Mouse (Mus musculus) CH12.LX (cell line): Measurements from ENCODE around the gene Fgf22. TPM values are rescaled to one million over a fixed set of nuclear protein-coding genes. Genes with fewer than 3 reads are reported as not detected.

ENCODE experiments used
- DNase-seq: peaks from one replicate; pipeline ENCODE4 v3.0.0-alpha.2; 2013; ENCODE audit errors: extremely low read depth
- H3K27ac ChIP-seq: 2 replicates; pipeline ENCODE4 v1.5.1; 2012; ENCODE audit warnings: low read depth, mild to moderate bottlenecking, control low read depth, moderate library complexity; ENCODE audit not compliant: insufficient read depth
- H3K27me3 ChIP-seq: replicated peaks from 2 replicates; pipeline ENCODE3; 2012; ENCODE audit warnings: inconsistent platforms
- H3K36me3 ChIP-seq, 2 experiments: replicated peaks in 1 of 2; 2 replicates each; pipeline versions ENCODE3 to v1.6.1; 2012; ENCODE audit warnings: inconsistent platforms in 1 of 2, low read length in 1 of 2, mild to moderate bottlenecking in 1 of 2, mixed read lengths in 1 of 2, moderate library complexity in 1 of 2; ENCODE audit not compliant: control insufficient read depth in 1 of 2, insufficient read depth in 1 of 2
- H3K4me1 ChIP-seq, 2 experiments: 2 replicates each; pipeline ENCODE4 v1.6.1; 2012; ENCODE audit warnings: inconsistent platforms in 1 of 2, moderate library complexity in 1 of 2; ENCODE audit not compliant: insufficient read depth in 2 of 2, control insufficient read depth in 1 of 2
- H3K4me2 ChIP-seq: 2 replicates; pipeline ENCODE4 v1.6.1; 2012; ENCODE audit warnings: low read depth, mild to moderate bottlenecking, control low read depth; ENCODE audit not compliant: poor library complexity, insufficient read depth, severe bottlenecking
- H3K4me3 ChIP-seq, 3 experiments: fragments of 150-350 bp in 1 of 3; sonication (generic) in 1 of 3; replicated peaks in 1 of 3; 2 replicates each; pipeline versions ENCODE3 to v1.5.1; 2011 to 2012; ENCODE audit warnings: low read depth in 2 of 3, low read length in 2 of 3, mild to moderate bottlenecking in 2 of 3, moderate library complexity in 2 of 3, control low read depth in 1 of 3, improper control_type of control experiment in 1 of 3, inconsistent platforms in 1 of 3, mixed read lengths in 1 of 3; ENCODE audit not compliant: poor library complexity in 1 of 3
- H3K79me2 ChIP-seq: replicated peaks from 2 replicates; pipeline ENCODE4 v1.6.1; 2012; ENCODE audit warnings: mild to moderate bottlenecking, moderate library complexity; ENCODE audit not compliant: control insufficient read depth, poor library complexity, insufficient read depth, severe bottlenecking; ENCODE audit errors: extremely low read depth
- H3K9ac ChIP-seq: 2 replicates; pipeline ENCODE4 v1.6.1; 2012; ENCODE audit warnings: low read depth, mild to moderate bottlenecking, control low read depth, moderate library complexity; ENCODE audit not compliant: insufficient read depth
- H3K9me3 ChIP-seq: replicated peaks from 2 replicates; pipeline ENCODE3; 2012; ENCODE audit warnings: low read length, inconsistent platforms, mixed read lengths
- BHLHE40 ChIP-seq: IDR thresholded peaks from 2 replicates; pipeline ENCODE4 v1.6.1; 2011; ENCODE audit warnings: mild to moderate bottlenecking, low read depth, low read length, improper control_type of control experiment
- CHD1 ChIP-seq: IDR thresholded peaks from 2 replicates; pipeline ENCODE4 v1.6.1; 2012; ENCODE audit warnings: low read depth, low read length, improper control_type of control experiment, inconsistent platforms
- CHD2 ChIP-seq: IDR thresholded peaks from 2 replicates; pipeline ENCODE4 v1.6.1; 2011; ENCODE audit warnings: low read length, improper control_type of control experiment
- CTCF ChIP-seq, 2 experiments: IDR thresholded peaks in 1 of 2; conservative IDR thresholded peaks in 1 of 2; 2 replicates each; pipeline ENCODE4 v1.5.1; 2011 to 2012; ENCODE audit warnings: low read depth in 2 of 2, low read length in 2 of 2, improper control_type of control experiment in 1 of 2, inconsistent platforms in 1 of 2, mild to moderate bottlenecking in 1 of 2, moderate library complexity in 1 of 2
- E2F4 ChIP-seq: IDR thresholded peaks from 2 replicates; pipeline ENCODE4 v1.6.1; 2011; ENCODE audit warnings: low read depth, low read length, improper control_type of control experiment; ENCODE audit not compliant: insufficient replicate concordance
- HCFC1 ChIP-seq: IDR thresholded peaks from 2 replicates; pipeline ENCODE4 v1.6.1; 2012; ENCODE audit warnings: low read depth, mild to moderate bottlenecking, inconsistent platforms, low read length, improper control_type of control experiment
- JUN ChIP-seq: IDR thresholded peaks from 2 replicates; pipeline ENCODE4 v1.6.1; 2011; ENCODE audit warnings: low read depth, mild to moderate bottlenecking, low read length, improper control_type of control experiment, moderate library complexity; ENCODE audit not compliant: insufficient read depth
- JUND ChIP-seq: conservative IDR thresholded peaks from 2 replicates; pipeline ENCODE4 v1.6.1; 2011; ENCODE audit warnings: low read depth, low read length, improper control_type of control experiment
- KAT2A ChIP-seq: IDR thresholded peaks from 2 replicates; pipeline ENCODE4 v1.6.1; 2012; ENCODE audit warnings: low read length, improper control_type of control experiment, inconsistent platforms; ENCODE audit not compliant: insufficient replicate concordance
- MAFK ChIP-seq: IDR thresholded peaks from 2 replicates; pipeline ENCODE4 v1.6.1; 2011; ENCODE audit warnings: low read length, improper control_type of control experiment; ENCODE audit not compliant: insufficient replicate concordance
- MEF2A ChIP-seq: IDR thresholded peaks from 2 replicates; pipeline ENCODE4 v1.6.1; 2014; ENCODE audit warnings: low read depth, mild to moderate bottlenecking, inconsistent platforms, low read length, improper control_type of control experiment, borderline replicate concordance
- MXI1 ChIP-seq: IDR thresholded peaks from 2 replicates; pipeline ENCODE4 v1.6.1; 2011; ENCODE audit warnings: mild to moderate bottlenecking, low read depth, low read length, improper control_type of control experiment
- NELFE ChIP-seq: IDR thresholded peaks from 2 replicates; pipeline ENCODE4 v1.6.1; 2011; ENCODE audit warnings: low read depth, low read length, improper control_type of control experiment
- NRF1 ChIP-seq: IDR thresholded peaks from 2 replicates; pipeline ENCODE4 v1.6.1; 2014; ENCODE audit warnings: low read depth, mild to moderate bottlenecking, inconsistent platforms, low read length, improper control_type of control experiment, moderate library complexity
- POLR2A ChIP-seq: IDR thresholded peaks from 2 replicates; pipeline ENCODE4 v1.6.1; 2011; ENCODE audit warnings: low read depth, mild to moderate bottlenecking, improper control_type of control experiment, low read length
- RCOR1 ChIP-seq: conservative IDR thresholded peaks from 2 replicates; pipeline ENCODE4 v1.6.1; 2012; ENCODE audit warnings: low read depth, mild to moderate bottlenecking, inconsistent platforms, low read length, improper control_type of control experiment
- UBTF ChIP-seq: IDR thresholded peaks from 2 replicates; pipeline ENCODE4 v1.6.1; 2012; ENCODE audit warnings: low read depth, mild to moderate bottlenecking, inconsistent platforms, low read length, improper control_type of control experiment, moderate library complexity
- USF2 ChIP-seq: conservative IDR thresholded peaks from 2 replicates; pipeline ENCODE4 v1.6.1; 2011; ENCODE audit warnings: low read depth, low read length, improper control_type of control experiment
- ZC3H11A ChIP-seq: IDR thresholded peaks from 2 replicates; pipeline ENCODE4 v1.6.1; 2012; ENCODE audit warnings: low read depth, mild to moderate bottlenecking, inconsistent platforms, low read length, improper control_type of control experiment
- ZKSCAN1 ChIP-seq: IDR thresholded peaks from 2 replicates; pipeline ENCODE4 v1.6.1; 2012; ENCODE audit warnings: low read depth, inconsistent platforms, low read length, improper control_type of control experiment, borderline replicate concordance
- ZMIZ1 ChIP-seq: IDR thresholded peaks from 2 replicates; pipeline ENCODE4 v1.6.1; 2012; ENCODE audit warnings: low read depth, mild to moderate bottlenecking, inconsistent platforms, low read length, improper control_type of control experiment
- dilution Hi-C: fragments of 300-500 bp; cut with MboI; formaldehyde crosslinking; loops from 2 replicates; pipeline ENCODE4 v1.14.3; 2020; ENCODE audit warnings: low sequenced_read_pairs; ENCODE audit not compliant: extremely low pct_unique_long_range_greater_than_20kb, extremely low pct_ligation_motif_present
- in situ Hi-C: fragments of 300-500 bp; cut with MboI; formaldehyde crosslinking; loops from 3 replicates; pipeline ENCODE4 v1.14.3; 2019; ENCODE audit warnings: low sequenced_read_pairs, low pct_ligation_motif_present, low pct_unique_long_range_greater_than_20kb, mixed read lengths
- polyA plus RNA-seq: library from polyadenylated mRNA; unstranded; fragments of >175 nt; gene quantifications from 2 replicates; pipeline ENCODE4 v1.2.1, GENCODE M21; 2012; ENCODE audit warnings: low read depth; ENCODE audit not compliant: insufficient read length
- total RNA-seq, 2 experiments: library from RNA; depleted of rRNA; stranded (reverse); fragments of 300-350 nt in 1 of 2; fragments of >200 nt in 1 of 2; gene quantifications; 2 replicates each; pipeline ENCODE4 v1.2.3; 2012 to 2014

The Fgf22 gene
- total and polyA plus RNA-seq, 3 experiments, result not detected

- Histone ChIP-seq H3K4me3 (no peak overlapping the region), H3K27me3 (peaks cover 27% of the 10 kb centered on the region), H3K27ac (no peak overlapping the region), H3K4me2 (no peak overlapping the region), H3K9ac (no peak overlapping the region), H3K9me3 (peaks cover 2% of the 10 kb centered on the region), H3K4me1 (peaks cover 3 to 12% of the 10 kb centered on the region in 2 experiments), H3K36me3 (no peaks in the 10 kb centered on the region), H3K79me2 (no peaks in the 10 kb centered on the region)
- in situ Hi-C loops, result no loop called here
- no peak for DNase-seq
- dilution Hi-C loops, result no loop called here
- TF ChIP-seq BHLHE40, result no peak
- no peak for TF ChIP-seq JUN
- TF ChIP-seq E2F4, result no peak
- TF ChIP-seq JUND, result no peak
- TF ChIP-seq ZC3H11A, result no peak
- TF ChIP-seq MAFK, result no peak
- TF ChIP-seq NELFE, result no peak
- no peak for TF ChIP-seq MXI1
- no peak for TF ChIP-seq UBTF
- no peak for TF ChIP-seq HCFC1
Observed at GRCm38 (mm10) chr10:79802331-79802971, 47.6 kb downstream of the Fgf22 start.

GRCm38 (mm10) chr10:79803716-79804323 lies 48.9 kb downstream of the Fgf22 start:
- Histone ChIP-seq H3K9ac (no peak overlapping the region), H3K4me1 (peaks cover 0 to 9% of the 10 kb centered on the region in 2 experiments; a peak in 2 of 4 replicates), H3K27ac (no peak overlapping the region), H3K4me3 (no peak overlapping the region)
- dilution Hi-C loops, result no loop called here
- DNase-seq, result no peak
- no peak for TF ChIP-seq MAFK
- TF ChIP-seq CTCF (conservative IDR thresholded peaks at IDR 0.05 in 1 of 2, IDR thresholded peaks at IDR 0.05 in 1 of 2; ENCODE audit: low read depth in 2 of 2, low read length in 2 of 2), result no peak
- TF ChIP-seq, all 38 proteins: peak for 0
- Histone ChIP-seq H3K27me3 (peaks cover 31% of the 10 kb centered on the region), H3K36me3 (no peaks in the 10 kb centered on the region), H3K4me2 (no peak overlapping the region), H3K79me2 (no peaks in the 10 kb centered on the region), H3K9me3 (peaks cover 2% of the 10 kb centered on the region)
- in situ Hi-C loops, result no loop called here

- no peak for DNase-seq
- peaks cover 31% of the 10 kb centered on the region for H3K27me3 ChIP-seq
- no peaks in the 10 kb centered on the region for H3K9me3 ChIP-seq
- peaks cover 0 to 9% of the 10 kb centered on the region in 2 experiments; a peak in 2 of 4 replicates for H3K4me1 ChIP-seq
- H3K79me2 ChIP-seq, result no peaks in the 10 kb centered on the region
- dilution Hi-C loops (no loop called here), in situ Hi-C loops (no loop called here)
- TF ChIP-seq JUND (no peak), HCFC1 (no peak), POLR2A (no peak), MEF2A (no peak), ZKSCAN1 (no peak), NRF1 (no peak), KAT2A (no peak), ZMIZ1 (no peak), RCOR1 (no peak), CHD2 (no peak), USF2 (no peak), CHD1 (no peak)
- H3K4me3 ChIP-seq, result no peak overlapping the region
- H3K4me2 ChIP-seq, result no peak overlapping the region
- no peak overlapping the region for H3K9ac ChIP-seq
- no peak overlapping the region for H3K27ac ChIP-seq
- no peaks in the 10 kb centered on the region for H3K36me3 ChIP-seq
Observed at GRCm38 (mm10) chr10:79805636-79806035, 50.8 kb downstream of the Fgf22 start.
